Mouse (Mus musculus): ENCODE measurements around the gene Hspb9. TPM values are rescaled to one million over a fixed set of nuclear protein-coding genes. Genes with fewer than 3 reads are reported as not detected.

Hspb9 gene
- polyA plus RNA-seq, 1 experiment from 2014 or later, result not detected

- Histone ChIP-seq H3K4me2 (ENCODE audit: low read length) (no peak overlapping the region), H3K27ac (replicated peaks in 1 of 2; ENCODE audit: control insufficient read depth in 1 of 2, insufficient read depth in 1 of 2, low read depth in 2 of 2, low read length in 2 of 2) (no peak overlapping the region), H3K27me3 (ENCODE audit: control insufficient read depth, insufficient read depth, low read length) (no peaks in the 10 kb centered on the region), H3K4me3 (ENCODE audit: control insufficient read depth in 1 of 2, insufficient read depth in 1 of 2, low read depth in 1 of 2, low read length in 2 of 2) (no peak overlapping the region), H3K9me3 (ENCODE audit: control insufficient read depth, low read length) (no peaks in the 10 kb centered on the region), H3K9ac (ENCODE audit: low read length) (no peak overlapping the region), H3K4me1 (ENCODE audit: control insufficient read depth in 2 of 2, insufficient read depth in 2 of 2, low read length in 2 of 2) (peaks cover 3% of the 10 kb centered on the region in 2 experiments; a peak in 1 of 4 replicates), H3K36me3 (ENCODE audit: control insufficient read depth, insufficient read depth, low read length) (peaks cover 59% of the 10 kb centered on the region)
- WGBS, result 93% methylated on average over 23 of the region's 23 CpGs
- no peak for ATAC-seq (ENCODE audit: insufficient number of reproducible peaks, insufficient read depth, low FRiP score, low read depth)
Measured at GRCm38 (mm10) chr11:100705095-100705747, 8.4 kb upstream of the Hspb9 start.

- no peaks in the 10 kb centered on the region for H3K27me3 ChIP-seq (ENCODE audit: control insufficient read depth, insufficient read depth, low read length)
- peaks cover 63% of the 10 kb centered on the region for H3K36me3 ChIP-seq (ENCODE audit: control insufficient read depth, insufficient read depth, low read length)
- ATAC-seq (ENCODE audit: insufficient number of reproducible peaks, insufficient read depth, low FRiP score, low read depth), result no peak
Measured at GRCm38 (mm10) chr11:100709201-100709810, 4.3 kb upstream of the Hspb9 start.

GRCm38 (mm10) chr11:100710528-100710927 is 3.1 kb upstream of the Hspb9 start:
- Histone ChIP-seq H3K9ac (ENCODE audit: low read length) (no peak overlapping the region), H3K4me1 (ENCODE audit: control insufficient read depth in 2 of 2, insufficient read depth in 2 of 2, low read length in 2 of 2) (peaks cover 19 to 25% of the 10 kb centered on the region in 2 experiments), H3K36me3 (ENCODE audit: control insufficient read depth, insufficient read depth, low read length) (peaks cover 60% of the 10 kb centered on the region), H3K4me2 (ENCODE audit: low read length) (no peak overlapping the region), H3K4me3 (ENCODE audit: control insufficient read depth in 1 of 2, insufficient read depth in 1 of 2, low read depth in 1 of 2, low read length in 2 of 2) (no peak overlapping the region), H3K27me3 (ENCODE audit: control insufficient read depth, insufficient read depth, low read length) (no peaks in the 10 kb centered on the region), H3K27ac (replicated peaks in 1 of 2; ENCODE audit: control insufficient read depth in 1 of 2, insufficient read depth in 1 of 2, low read depth in 2 of 2, low read length in 2 of 2) (no peak overlapping the region), H3K9me3 (ENCODE audit: control insufficient read depth, low read length) (no peaks in the 10 kb centered on the region)
- no peak for ATAC-seq (ENCODE audit: insufficient number of reproducible peaks, insufficient read depth, low FRiP score, low read depth)
- WGBS, result 95% methylated on average over 15 of the region's 15 CpGs

More at GRCm38 (mm10) chr11:100709201-100709810, 4.3 kb upstream of the Hspb9 start:
- no peak overlapping the region for H3K9ac ChIP-seq (ENCODE audit: low read length)
- H3K27ac ChIP-seq (replicated peaks in 1 of 2; ENCODE audit: control insufficient read depth in 1 of 2, insufficient read depth in 1 of 2, low read depth in 2 of 2, low read length in 2 of 2), result no peak overlapping the region
- 95% methylated on average over 9 of the region's 9 CpGs for WGBS
- H3K4me2 ChIP-seq (ENCODE audit: low read length), result no peak overlapping the region
- H3K4me1 ChIP-seq (ENCODE audit: control insufficient read depth in 2 of 2, insufficient read depth in 2 of 2, low read length in 2 of 2), result peaks cover 19 to 23% of the 10 kb centered on the region in 2 experiments
- no peak overlapping the region for H3K4me3 ChIP-seq (ENCODE audit: control insufficient read depth in 1 of 2, insufficient read depth in 1 of 2, low read depth in 1 of 2, low read length in 2 of 2)
- H3K9me3 ChIP-seq (ENCODE audit: control insufficient read depth, low read length), result no peaks in the 10 kb centered on the region

GRCm38 (mm10) chr11:100710977-100711376 is 2.7 kb upstream of the Hspb9 start:
- H3K9ac ChIP-seq (ENCODE audit: low read length), result no peak overlapping the region
- no peak for ATAC-seq (ENCODE audit: insufficient number of reproducible peaks, insufficient read depth, low FRiP score, low read depth)
- H3K27ac ChIP-seq (replicated peaks in 1 of 2; ENCODE audit: control insufficient read depth in 1 of 2, insufficient read depth in 1 of 2, low read depth in 2 of 2, low read length in 2 of 2), result no peak overlapping the region
- no peaks in the 10 kb centered on the region for H3K9me3 ChIP-seq (ENCODE audit: control insufficient read depth, low read length)
- peaks cover 60% of the 10 kb centered on the region for H3K36me3 ChIP-seq (ENCODE audit: control insufficient read depth, insufficient read depth, low read length)
- 75% methylated on average over 4 of the region's 4 CpGs for WGBS
- no peaks in the 10 kb centered on the region for H3K27me3 ChIP-seq (ENCODE audit: control insufficient read depth, insufficient read depth, low read length)
- H3K4me3 ChIP-seq (ENCODE audit: control insufficient read depth in 1 of 2, insufficient read depth in 1 of 2, low read depth in 1 of 2, low read length in 2 of 2), result no peak overlapping the region
- H3K4me1 ChIP-seq (ENCODE audit: control insufficient read depth in 2 of 2, insufficient read depth in 2 of 2, low read length in 2 of 2), result peaks cover 19 to 25% of the 10 kb centered on the region in 2 experiments
- H3K4me2 ChIP-seq (ENCODE audit: low read length), result no peak overlapping the region

- H3K9me3 ChIP-seq (ENCODE audit: control insufficient read depth, low read length), result no peaks in the 10 kb centered on the region
- 2% methylated on average over 47 of the region's 48 CpGs for WGBS
- peak within 1 kb of the TSS; percentile 94 for H3K9ac ChIP-seq (ENCODE audit: low read length)
- peaks cover 19 to 25% of the 10 kb centered on the region in 2 experiments for H3K4me1 ChIP-seq (ENCODE audit: control insufficient read depth in 2 of 2, insufficient read depth in 2 of 2, low read length in 2 of 2)
- peak; percentile 71 for ATAC-seq (ENCODE audit: insufficient number of reproducible peaks, insufficient read depth, low FRiP score, low read depth)
- H3K27me3 ChIP-seq (ENCODE audit: control insufficient read depth, insufficient read depth, low read length), result no peaks in the 10 kb centered on the region
- peaks cover 60% of the 10 kb centered on the region for H3K36me3 ChIP-seq (ENCODE audit: control insufficient read depth, insufficient read depth, low read length)
- H3K27ac ChIP-seq (replicated peaks in 1 of 2; ENCODE audit: control insufficient read depth in 1 of 2, insufficient read depth in 1 of 2, low read depth in 2 of 2, low read length in 2 of 2), result peak within 1 kb of the TSS; percentile 61 to 72
- peak within 1 kb of the TSS; percentile 76 for H3K4me2 ChIP-seq (ENCODE audit: low read length)
- peak within 1 kb of the TSS; percentile 91 for H3K4me3 ChIP-seq (ENCODE audit: control insufficient read depth in 1 of 2, insufficient read depth in 1 of 2, low read depth in 1 of 2, low read length in 2 of 2)
Measured at GRCm38 (mm10) chr11:100711783-100712615, 1.7 kb upstream of the Hspb9 start, which contains the start of gene Kat2a. Gene Kat2a, minus strand, starts transcription at chr11:100712465.

- Histone ChIP-seq H3K27ac (replicated peaks in 1 of 2; ENCODE audit: control insufficient read depth in 1 of 2, insufficient read depth in 1 of 2, low read depth in 2 of 2, low read length in 2 of 2) (peak overlapping the region; percentile 61 to 72), H3K36me3 (ENCODE audit: control insufficient read depth, insufficient read depth, low read length) (peaks cover 60% of the 10 kb centered on the region), H3K4me3 (ENCODE audit: control insufficient read depth in 1 of 2, insufficient read depth in 1 of 2, low read depth in 1 of 2, low read length in 2 of 2) (peak overlapping the region in 1 of 2 experiments; percentile 33; a peak in 1 of 4 replicates), H3K4me2 (ENCODE audit: low read length) (peak overlapping the region; percentile 68), H3K9me3 (ENCODE audit: control insufficient read depth, low read length) (no peaks in the 10 kb centered on the region), H3K4me1 (ENCODE audit: control insufficient read depth in 2 of 2, insufficient read depth in 2 of 2, low read length in 2 of 2) (peaks cover 19 to 25% of the 10 kb centered on the region in 2 experiments), H3K27me3 (ENCODE audit: control insufficient read depth, insufficient read depth, low read length) (no peaks in the 10 kb centered on the region), H3K9ac (ENCODE audit: low read length) (peak overlapping the region; percentile 65; the same call in 1 of the 2 replicates)
- ATAC-seq (ENCODE audit: insufficient number of reproducible peaks, insufficient read depth, low FRiP score, low read depth), result no peak
- 63% methylated on average over 4 of the region's 4 CpGs for WGBS
Measured at GRCm38 (mm10) chr11:100713174-100713573, 476 bp upstream of the Hspb9 start.

- H3K4me2 ChIP-seq (ENCODE audit: low read length), result peak overlapping the region; percentile 68
- 41% methylated on average over 6 of the region's 6 CpGs for WGBS
- H3K9me3 ChIP-seq (ENCODE audit: control insufficient read depth, low read length), result no peaks in the 10 kb centered on the region
- no peaks in the 10 kb centered on the region for H3K27me3 ChIP-seq (ENCODE audit: control insufficient read depth, insufficient read depth, low read length)
- H3K9ac ChIP-seq (ENCODE audit: low read length), result peak overlapping the region; percentile 65
- peaks cover 19 to 26% of the 10 kb centered on the region in 2 experiments for H3K4me1 ChIP-seq (ENCODE audit: control insufficient read depth in 2 of 2, insufficient read depth in 2 of 2, low read length in 2 of 2)
- peaks cover 60% of the 10 kb centered on the region for H3K36me3 ChIP-seq (ENCODE audit: control insufficient read depth, insufficient read depth, low read length)
- H3K27ac ChIP-seq (replicated peaks in 1 of 2; ENCODE audit: control insufficient read depth in 1 of 2, insufficient read depth in 1 of 2, low read depth in 2 of 2, low read length in 2 of 2), result peak overlapping the region in 1 of 2 experiments; percentile 72; a peak in 2 of 4 replicates
- peak overlapping the region in 1 of 2 experiments; percentile 33; a peak in 1 of 4 replicates for H3K4me3 ChIP-seq (ENCODE audit: control insufficient read depth in 1 of 2, insufficient read depth in 1 of 2, low read depth in 1 of 2, low read length in 2 of 2)
- no peak for ATAC-seq (ENCODE audit: insufficient number of reproducible peaks, insufficient read depth, low FRiP score, low read depth)
Measured at GRCm38 (mm10) chr11:100714534-100714915, 875 bp downstream of the Hspb9 start.
